Mouse (Mus musculus) lung, postnatal 0 days (tissue): ENCODE results near the gene Cinp. TPM values are rescaled to one million over a fixed set of nuclear protein-coding genes. Genes with fewer than 3 reads are reported as not detected.
"Not testable (repeated sequence)": the region's sequence is repeated elsewhere in the genome, so short reads cannot be mapped to it uniquely, and the experiment has no call there.

ENCODE experiments used
- ATAC-seq: fragments of 200-750 bp; cut with Nextera tagmentation; 2 replicates; pipeline ENCODE4 v1.8.0; 2017; ENCODE audit warnings: moderate library complexity
- DNase-seq: peaks from one replicate; pipeline ENCODE4 v3.0.0-alpha.2; 2016; ENCODE audit warnings: low spot score
- H3K27ac ChIP-seq: fragments of 300-500 bp; sonication (generic); 2 replicates; pipeline ENCODE4 v1.5.1; 2014; ENCODE audit warnings: antibody characterized with exemption, mild to moderate bottlenecking, low read length, mixed read lengths
- H3K27me3 ChIP-seq: fragments of 300-500 bp; sonication (generic); replicated peaks from 2 replicates; pipeline ENCODE4 v1.6.1; 2014; ENCODE audit warnings: low read length, mixed read lengths; ENCODE audit not compliant: insufficient read depth
- H3K36me3 ChIP-seq: fragments of 300-500 bp; sonication (generic); 2 replicates; pipeline ENCODE4 v1.6.1; 2014; ENCODE audit warnings: low read length, mixed read lengths; ENCODE audit not compliant: insufficient read depth
- H3K4me1 ChIP-seq: fragments of 300-500 bp; sonication (generic); 2 replicates; pipeline ENCODE4 v1.6.1; 2014; ENCODE audit warnings: antibody characterized with exemption, low read depth, low read length, mixed read lengths; ENCODE audit not compliant: insufficient read depth
- H3K4me2 ChIP-seq: fragments of 300-500 bp; sonication (generic); replicated peaks from 2 replicates; pipeline ENCODE4 v1.6.1; 2014; ENCODE audit warnings: low read depth, mild to moderate bottlenecking, low read length, moderate library complexity, mixed read lengths
- H3K4me3 ChIP-seq: fragments of 300-500 bp; sonication (generic); 2 replicates; pipeline ENCODE4 v1.5.1; 2014; ENCODE audit warnings: low read depth, low read length
- H3K9ac ChIP-seq: fragments of 300-500 bp; sonication (generic); replicated peaks from 2 replicates; pipeline ENCODE4 v1.6.1; 2014; ENCODE audit warnings: low read depth, mild to moderate bottlenecking
- H3K9me3 ChIP-seq: fragments of 300-500 bp; sonication (generic); 2 replicates; pipeline ENCODE4 v1.6.1; 2016; ENCODE audit warnings: low read length, mixed read lengths
- CTCF ChIP-seq: IDR thresholded peaks from 2 replicates; pipeline ENCODE4 v1.5.1; 2016; ENCODE audit warnings: antibody characterized with exemption, mild to moderate bottlenecking
- EP300 ChIP-seq: IDR thresholded peaks from 2 replicates; pipeline ENCODE4 v1.6.1; 2016; ENCODE audit warnings: antibody characterized with exemption, mild to moderate bottlenecking, control low read depth
- WGBS: fragments of 180-500 bp; shearing (Covaris S2); extraction: QIAGEN DNeasy Blood & Tissue Kit; methylation state at CpG from one replicate; pipeline ENCODE4 v1.1.7; 2014; 5-methylcytosine and 5-hydroxymethylcytosine counted together
- polyA plus RNA-seq: library from polyadenylated mRNA; unstranded; fragments of >200 nt; fragmentation: Nextera tagmentation; extraction: Ambion mirVana; gene quantifications from 2 replicates; pipeline ENCODE4 v1.2.1, GENCODE M21; 2015

Cinp gene
- polyA plus RNA-seq, 1 experiment from 2014 or later = 33.8 TPM

- no peak for ATAC-seq
- DNase-seq = no peak
- TF ChIP-seq EP300 (no peak), CTCF (no peak)
- Histone ChIP-seq H3K27me3 (no peaks in the 10 kb centered on the region), H3K27ac (no peak overlapping the region), H3K4me2 (no peak overlapping the region), H3K9ac (no peak overlapping the region), H3K4me1 (no peaks in the 10 kb centered on the region), H3K36me3 (peaks cover 51% of the 10 kb centered on the region; the same call in 1 of the 2 replicates), H3K4me3 (no peak overlapping the region), H3K9me3 (no peaks in the 10 kb centered on the region)
- WGBS = 69% methylated on average over 6 of the region's 6 CpGs
These were observed 23.4 kb downstream of the Cinp start for GRCm38 (mm10) chr12:110865571-110865970.

- no peak for ATAC-seq
- Histone ChIP-seq H3K9me3 (no peaks in the 10 kb centered on the region), H3K27ac (no peak overlapping the region), H3K36me3 (peaks cover 40% of the 10 kb centered on the region; the same call in 1 of the 2 replicates), H3K9ac (no peak overlapping the region), H3K4me2 (no peak overlapping the region), H3K27me3 (no peaks in the 10 kb centered on the region), H3K4me3 (no peak overlapping the region), H3K4me1 (no peaks in the 10 kb centered on the region)
- DNase-seq = no peak
- 90% methylated on average over 6 of the region's 6 CpGs for WGBS
- TF ChIP-seq EP300 (no peak), CTCF (no peak)
These were observed 24.9 kb downstream of the Cinp start for GRCm38 (mm10) chr12:110864008-110864407.

GRCm38 (mm10) chr12:110861256-110861655, 27.7 kb downstream of the Cinp start:
- Histone ChIP-seq H3K9me3 (no peaks in the 10 kb centered on the region), H3K4me3 (no peak overlapping the region), H3K27me3 (no peaks in the 10 kb centered on the region), H3K9ac (no peak overlapping the region), H3K27ac (no peak overlapping the region), H3K4me2 (no peak overlapping the region), H3K4me1 (no peaks in the 10 kb centered on the region), H3K36me3 (peaks cover 16% of the 10 kb centered on the region; the same call in 1 of the 2 replicates)
- WGBS = 48% methylated on average over 7 of the region's 7 CpGs
- TF ChIP-seq EP300 (no peak), CTCF (no peak)
- ATAC-seq (no peak), DNase-seq (no peak)

DNA sequence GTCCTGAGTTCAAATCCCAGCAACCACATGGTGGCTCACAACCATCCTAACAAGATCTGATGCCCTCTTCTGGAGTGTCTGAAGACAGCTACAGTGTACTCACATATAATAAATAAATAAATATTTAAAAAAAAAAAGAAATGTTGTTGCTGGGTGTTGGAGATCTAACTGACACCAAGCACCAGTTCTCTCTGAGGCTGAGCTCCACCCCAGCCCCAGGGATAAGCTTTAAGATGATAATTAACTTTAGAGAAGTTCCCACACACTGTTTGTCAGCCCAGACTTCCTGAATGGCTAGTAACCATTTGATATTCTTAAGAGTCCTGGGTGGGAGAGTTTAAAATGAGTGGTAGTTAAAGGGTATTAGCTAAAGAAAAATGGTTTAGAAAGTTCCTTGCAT, 28.7 kb downstream of the Cinp start:
- H3K27ac ChIP-seq = no peak overlapping the region
- ATAC-seq (no peak), DNase-seq (no peak)
- H3K27me3 ChIP-seq = no peaks in the 10 kb centered on the region
- no peaks in the 10 kb centered on the region for H3K4me1 ChIP-seq
- no peaks in the 10 kb centered on the region for H3K9me3 ChIP-seq
- H3K4me3 ChIP-seq = no peak overlapping the region
- H3K9ac ChIP-seq = no peak overlapping the region
- no peak for TF ChIP-seq EP300
- H3K4me2 ChIP-seq = no peak overlapping the region
- H3K36me3 ChIP-seq = peaks cover 25% of the 10 kb centered on the region; the same call in 1 of the 2 replicates

- WGBS = 92% methylated on average over 15 of the region's 15 CpGs
- H3K36me3 ChIP-seq = peaks cover 13% of the 10 kb centered on the region; the same call in 1 of the 2 replicates
- not testable (repeated sequence) for H3K9ac ChIP-seq, ATAC-seq, H3K4me2 ChIP-seq, H3K27me3 ChIP-seq, H3K4me3 ChIP-seq, H3K4me1 ChIP-seq, H3K27ac ChIP-seq, H3K9me3 ChIP-seq, DNase-seq
These were observed 30.3 kb downstream of the Cinp start for GRCm38 (mm10) chr12:110858681-110859080.

- Histone ChIP-seq H3K4me2 (no peak overlapping the region), H3K36me3 (0 out of 2 replicates have a peak, but pooled peaks cover 11% of the 10 kb centered on the region), H3K4me1 (no peaks in the 10 kb centered on the region), H3K27me3 (no peaks in the 10 kb centered on the region), H3K9me3 (no peaks in the 10 kb centered on the region), H3K27ac (no peak overlapping the region), H3K4me3 (no peak overlapping the region), H3K9ac (no peak overlapping the region)
- DNase-seq (peak; percentile 47), ATAC-seq (peak; percentile 62)
- 50% methylated on average over 7 of the region's 7 CpGs for WGBS
- TF ChIP-seq CTCF (no peak), EP300 (no peak)
These were observed 31.7 kb downstream of the Cinp start for GRCm38 (mm10) chr12:110857196-110857595.
